Mouse (Mus musculus) embryo, embryonic 11.5 days (tissue): Measurements from ENCODE around the gene Ttc38.
"Not testable (repeated sequence)": the region's sequence is repeated elsewhere in the genome, so short reads cannot be mapped to it uniquely, and the experiment has no call there.

Source experiments
- DNase-seq: peaks from one replicate; pipeline ENCODE4 v3.0.0-alpha.2; 2012; ENCODE audit warnings: low read depth, low spot score

Ttc38 gene

GRCm38 (mm10) chr15:85822011-85822359, 10.1 kb upstream of the Ttc38 start:
- DNase-seq: peak; percentile 8

GRCm38 (mm10) chr15:85826676-85827075, 5.4 kb upstream of the Ttc38 start:
- no peak for DNase-seq

GRCm38 (mm10) chr15:85828071-85828470, 4.0 kb upstream of the Ttc38 start:
- DNase-seq: no peak

- no peak for DNase-seq
Measured at GRCm38 (mm10) chr15:85829470-85829869, 2.6 kb upstream of the Ttc38 start.

- no peak for DNase-seq
Measured at GRCm38 (mm10) chr15:85832599-85832998, 493 bp downstream of the Ttc38 start.

- DNase-seq: no peak
Measured at GRCm38 (mm10) chr15:85835335-85835734, 3.2 kb downstream of the Ttc38 start.

GRCm38 (mm10) chr15:85836887-85837286, 4.8 kb downstream of the Ttc38 start:
- DNase-seq: no peak

GRCm38 (mm10) chr15:85840983-85841382, 8.9 kb downstream of the Ttc38 start:
- peak; percentile 7 for DNase-seq

- no peak for DNase-seq
Measured at GRCm38 (mm10) chr15:85841796-85842360, 9.8 kb downstream of the Ttc38 start.

GRCm38 (mm10) chr15:85845071-85845470, 13.0 kb downstream of the Ttc38 start:
- no peak for DNase-seq

GRCm38 (mm10) chr15:85851656-85852392, 19.7 kb downstream of the Ttc38 start:
- DNase-seq: no peak

GRCm38 (mm10) chr15:85858980-85859489, 26.9 kb downstream of the Ttc38 start:
- DNase-seq: no peak

GRCm38 (mm10) chr15:85859490-85860031, 27.5 kb downstream of the Ttc38 start, which contains the start of gene Gtse1:
TSS of gene Gtse1 (plus strand) at chr15:85859745.
- DNase-seq: peak; percentile 88

- DNase-seq: not testable (repeated sequence)
Measured at GRCm38 (mm10) chr15:85865913-85866312, 33.8 kb downstream of the Ttc38 start.

- DNase-seq: peak; percentile 48
Measured at GRCm38 (mm10) chr15:85867696-85868095, 35.6 kb downstream of the Ttc38 start.

GRCm38 (mm10) chr15:85877336-85877735, 45.2 kb downstream of the Ttc38 start:
- DNase-seq: no peak

- peak; percentile 86 for DNase-seq
Measured at GRCm38 (mm10) chr15:85878848-85879497, 46.9 kb downstream of the Ttc38 start, which contains the start of gene Trmu. TSS of gene Trmu (plus strand) at chr15:85879312.

GRCm38 (mm10) chr15:85879498-85879895, 47.4 kb downstream of the Ttc38 start:
- DNase-seq: no peak

- DNase-seq: no peak
Measured at GRCm38 (mm10) chr15:85885606-85886005, 53.5 kb downstream of the Ttc38 start.

- no peak for DNase-seq
Measured at GRCm38 (mm10) chr15:85889235-85889634, 57.1 kb downstream of the Ttc38 start.

GRCm38 (mm10) chr15:85891971-85892370, 59.9 kb downstream of the Ttc38 start:
- DNase-seq: no peak

- no peak for DNase-seq
Measured at GRCm38 (mm10) chr15:85892498-85893118, 60.5 kb downstream of the Ttc38 start.
